Mouse (Mus musculus) limb, embryonic 12.5 days (tissue): ENCODE results near the gene Gpr68. TPM values are rescaled to one million over a fixed set of nuclear protein-coding genes. Genes with fewer than 3 reads are reported as not detected.
A peak's percentile ranks its signal among the peaks of the same experiment; 100 is the strongest.

Experiments used
- ATAC-seq: fragments of 200-750 bp; cut with Nextera tagmentation; 2 replicates; pipeline ENCODE4 v1.8.0; 2017; ENCODE audit warnings: low read depth, moderate TSS enrichment; ENCODE audit not compliant: insufficient number of reproducible peaks, insufficient read depth, low FRiP score, low TSS enrichment
- H3K27ac ChIP-seq: fragments of 300-500 bp; sonication (generic); 2 replicates; pipeline ENCODE4 v1.5.1; 2016; ENCODE audit warnings: mild to moderate bottlenecking, moderate library complexity
- H3K27me3 ChIP-seq: fragments of 300-500 bp; sonication (generic); 2 replicates; pipeline ENCODE4 v1.6.1; 2016; ENCODE audit warnings: mild to moderate bottlenecking, moderate library complexity
- H3K36me3 ChIP-seq: fragments of 300-500 bp; sonication (generic); 2 replicates; pipeline ENCODE4 v1.6.1; 2016; ENCODE audit warnings: mild to moderate bottlenecking, moderate library complexity
- H3K4me1 ChIP-seq: fragments of 300-500 bp; sonication (generic); replicated peaks from 2 replicates; pipeline ENCODE4 v1.6.1; 2016
- H3K4me2 ChIP-seq: fragments of 300-500 bp; sonication (generic); 2 replicates; pipeline ENCODE4 v1.6.1; 2016; ENCODE audit warnings: mild to moderate bottlenecking, moderate library complexity
- H3K4me3 ChIP-seq: fragments of 300-500 bp; sonication (generic); replicated peaks from 2 replicates; pipeline ENCODE4 v1.5.1; 2016; ENCODE audit warnings: mild to moderate bottlenecking
- H3K9ac ChIP-seq: fragments of 300-500 bp; sonication (generic); replicated peaks from 2 replicates; pipeline ENCODE4 v1.6.1; 2016; ENCODE audit warnings: mild to moderate bottlenecking, moderate library complexity
- H3K9me3 ChIP-seq: fragments of 300-500 bp; sonication (generic); 2 replicates; pipeline ENCODE4 v1.6.1; 2016; ENCODE audit warnings: mild to moderate bottlenecking, moderate library complexity
- whole genome bisulfite sequencing: fragments of 180-500 bp; shearing (Covaris S2); methylation state at CpG from one replicate; pipeline ENCODE4 v1.1.7; 2016; 5-methylcytosine and 5-hydroxymethylcytosine counted together
- polyA plus RNA-seq: library from polyadenylated mRNA; unstranded; fragments of >200 nt; fragmentation: Nextera tagmentation; extraction: Ambion mirVana; gene quantifications from 2 replicates; pipeline ENCODE4 v1.2.1, GENCODE M21; 2016

Gene Gpr68
- polyA plus RNA-seq, 1 experiment from 2014 or later, result 0.13 TPM

DNA sequence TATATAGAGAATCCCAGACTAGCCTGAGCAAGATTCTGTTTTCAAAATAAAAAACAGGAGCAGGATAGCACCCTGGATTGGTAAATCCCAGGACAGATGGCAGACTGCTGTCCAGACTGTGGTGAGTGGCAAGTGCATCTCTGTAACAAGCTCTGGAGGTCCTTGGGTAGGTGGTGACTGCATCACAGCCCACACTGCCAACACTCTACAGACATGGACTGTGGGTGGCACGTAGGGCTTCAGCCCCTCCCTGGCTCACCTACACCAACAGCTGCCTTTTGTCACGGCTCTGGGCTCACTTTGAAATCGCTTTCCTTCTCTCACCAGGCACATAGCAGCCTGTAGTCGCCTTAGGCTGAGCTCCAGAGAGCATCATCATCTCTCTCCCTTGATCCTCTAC is 35.1 kb upstream of the Gpr68 start:
- no peak for ATAC-seq
- WGBS, result 71% methylated on average over 4 of the region's 4 CpGs
- H3K36me3 ChIP-seq, result peaks cover 29% of the 10 kb centered on the region
- no peak overlapping the region for H3K4me3 ChIP-seq
- no peaks in the 10 kb centered on the region for H3K9me3 ChIP-seq
- no peak overlapping the region for H3K27ac ChIP-seq
- H3K4me2 ChIP-seq, result no peak overlapping the region
- H3K4me1 ChIP-seq, result no peaks in the 10 kb centered on the region; the same call in 1 of the 2 replicates
- no peak overlapping the region for H3K9ac ChIP-seq
- no peaks in the 10 kb centered on the region; the same call in 1 of the 2 replicates for H3K27me3 ChIP-seq

DNA sequence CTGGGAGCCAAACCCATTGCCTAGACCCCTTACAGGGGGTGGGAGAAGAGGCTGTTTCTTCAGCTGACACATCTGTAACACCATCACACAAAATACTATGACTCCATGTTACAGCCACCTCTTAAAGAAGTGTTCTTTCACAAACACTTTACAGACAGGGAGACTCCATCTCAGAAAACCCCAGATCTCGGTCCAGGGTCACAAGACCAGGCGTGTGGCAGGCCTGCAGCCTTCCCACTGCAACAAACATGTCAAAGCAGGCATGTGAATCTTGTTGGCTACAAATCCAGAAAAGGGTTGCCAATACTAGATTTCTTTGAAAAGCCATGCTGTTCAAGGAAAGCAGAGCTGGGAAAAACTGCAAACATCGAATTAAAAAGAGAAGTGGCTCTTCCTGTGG is 33.4 kb upstream of the Gpr68 start:
- H3K36me3 ChIP-seq, result peaks cover 24% of the 10 kb centered on the region
- H3K4me1 ChIP-seq, result peaks cover 7% of the 10 kb centered on the region

DNA sequence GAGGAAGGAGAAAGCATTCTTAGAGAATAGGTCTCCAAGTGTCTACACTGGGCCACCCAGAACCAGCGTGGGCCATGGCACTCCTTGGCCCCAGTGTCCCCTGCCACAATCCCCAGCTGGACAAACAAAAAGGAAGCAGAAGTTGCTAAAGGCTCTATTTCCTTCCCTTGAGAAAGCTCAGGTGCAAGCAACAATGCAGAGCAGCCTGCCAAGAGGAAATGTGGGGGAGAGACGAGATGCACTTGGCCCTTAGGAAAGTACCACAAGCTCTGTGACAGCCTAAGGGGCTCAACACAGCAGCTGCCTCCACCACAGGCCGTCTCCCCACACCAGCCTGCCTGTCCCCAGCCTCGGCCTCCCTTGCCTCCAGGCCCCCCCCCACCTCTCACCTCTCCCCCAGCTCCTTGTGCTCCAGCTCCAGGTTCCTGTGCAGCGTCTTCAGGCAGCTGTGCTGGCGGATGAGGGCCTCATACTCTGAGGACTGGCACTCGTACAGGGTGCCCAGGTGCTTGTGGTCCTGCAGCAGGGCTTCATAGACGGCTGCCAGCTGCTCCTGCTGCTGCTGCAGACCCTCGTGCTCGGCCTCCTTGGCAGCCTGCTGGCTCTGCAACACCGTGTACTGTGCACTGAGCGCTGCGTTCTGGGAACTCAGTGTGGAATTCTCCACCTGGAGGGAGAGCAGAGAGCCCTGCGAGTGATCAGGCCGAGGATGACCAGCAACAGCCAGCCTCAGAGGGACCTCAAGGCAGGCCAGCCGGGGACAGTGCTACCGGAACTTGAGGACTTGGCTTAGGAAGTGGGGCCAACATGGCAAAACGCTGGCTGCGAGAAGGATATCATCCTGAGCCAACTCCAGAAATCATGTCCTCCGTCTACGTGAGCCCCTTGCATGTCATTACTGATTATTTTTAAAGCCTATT is 29.7 kb upstream of the Gpr68 start:
- Histone ChIP-seq H3K9ac (peak overlapping the region; percentile 18; the same call in 1 of the 2 replicates), H3K4me1 (peaks cover 7% of the 10 kb centered on the region), H3K36me3 (0 out of 2 replicates have a peak, but pooled peaks cover 10% of the 10 kb centered on the region), H3K27me3 (no peaks in the 10 kb centered on the region), H3K4me3 (no peak overlapping the region), H3K4me2 (no peak overlapping the region), H3K9me3 (no peaks in the 10 kb centered on the region), H3K27ac (0 out of 2 replicates have a peak overlapping the region, but pooled peaks have one; percentile 59)
- no peak for ATAC-seq
- WGBS, result 73% methylated on average over 21 of the region's 21 CpGs

More for the DNA sequence above, 33.4 kb upstream of the Gpr68 start:
- H3K4me2 ChIP-seq, result no peak overlapping the region
- H3K27ac ChIP-seq, result no peak overlapping the region
- no peak overlapping the region for H3K4me3 ChIP-seq
- no peak overlapping the region for H3K9ac ChIP-seq
- H3K9me3 ChIP-seq, result no peaks in the 10 kb centered on the region
- 84% methylated on average over 3 of the region's 3 CpGs for WGBS
- ATAC-seq, result no peak
- no peaks in the 10 kb centered on the region; the same call in 1 of the 2 replicates for H3K27me3 ChIP-seq

DNA sequence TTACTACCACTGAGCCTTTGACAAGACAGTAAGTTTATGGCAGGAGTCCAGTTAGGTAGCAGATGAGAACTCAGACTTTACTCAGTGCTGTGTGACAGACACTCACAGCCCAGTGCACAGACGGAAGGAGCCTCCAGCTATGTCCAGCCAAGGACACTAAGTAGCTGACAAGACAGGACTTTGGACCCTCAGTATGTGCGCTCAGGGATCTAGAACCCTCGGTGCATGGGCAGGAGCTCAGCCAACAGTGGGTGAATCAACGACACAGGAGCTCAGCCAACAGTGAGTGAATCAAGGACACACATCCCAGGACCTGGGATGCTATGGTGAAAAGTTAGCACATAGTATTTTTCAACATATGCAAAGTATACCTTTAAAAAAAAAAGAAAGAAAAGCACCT is 28.7 kb upstream of the Gpr68 start:
- Histone ChIP-seq H3K4me2 (no peak overlapping the region), H3K9me3 (no peaks in the 10 kb centered on the region), H3K4me3 (no peak overlapping the region), H3K27ac (no peak overlapping the region), H3K36me3 (peaks cover 10% of the 10 kb centered on the region; the same call in 1 of the 2 replicates), H3K27me3 (no peaks in the 10 kb centered on the region), H3K9ac (no peak overlapping the region), H3K4me1 (peaks cover 7% of the 10 kb centered on the region)
- no peak for ATAC-seq
- 93% methylated on average over 4 of the region's 4 CpGs for WGBS

DNA sequence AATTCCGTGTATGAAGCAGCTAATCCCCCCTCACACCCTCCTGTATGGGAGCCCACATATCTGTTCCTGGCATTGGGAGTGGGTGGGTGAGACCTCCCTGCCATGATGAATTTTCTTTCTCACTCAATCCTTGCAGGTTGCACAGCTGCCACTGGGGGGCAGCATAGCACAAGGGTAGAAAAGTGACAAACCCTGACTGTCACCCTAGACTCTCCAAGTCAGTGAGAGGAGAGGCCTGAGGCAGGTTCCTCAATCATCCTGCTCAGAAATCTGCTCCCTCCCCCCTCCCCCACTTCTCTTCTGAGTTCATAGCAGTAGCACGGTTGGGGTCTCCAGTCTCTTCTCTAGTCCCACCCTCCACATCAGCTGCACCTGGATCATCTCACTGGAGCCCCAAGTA is 28.1 kb upstream of the Gpr68 start:
- 8% methylated on average over 2 of the region's 2 CpGs for WGBS
- Histone ChIP-seq H3K27me3 (no peaks in the 10 kb centered on the region), H3K36me3 (peaks cover 9% of the 10 kb centered on the region; the same call in 1 of the 2 replicates), H3K4me3 (no peak overlapping the region), H3K4me1 (peaks cover 7% of the 10 kb centered on the region), H3K9ac (no peak overlapping the region), H3K4me2 (no peak overlapping the region), H3K9me3 (no peaks in the 10 kb centered on the region), H3K27ac (no peak overlapping the region)
- ATAC-seq, result 0 out of 2 replicates have a peak, but pooled peaks have one; percentile 40

DNA sequence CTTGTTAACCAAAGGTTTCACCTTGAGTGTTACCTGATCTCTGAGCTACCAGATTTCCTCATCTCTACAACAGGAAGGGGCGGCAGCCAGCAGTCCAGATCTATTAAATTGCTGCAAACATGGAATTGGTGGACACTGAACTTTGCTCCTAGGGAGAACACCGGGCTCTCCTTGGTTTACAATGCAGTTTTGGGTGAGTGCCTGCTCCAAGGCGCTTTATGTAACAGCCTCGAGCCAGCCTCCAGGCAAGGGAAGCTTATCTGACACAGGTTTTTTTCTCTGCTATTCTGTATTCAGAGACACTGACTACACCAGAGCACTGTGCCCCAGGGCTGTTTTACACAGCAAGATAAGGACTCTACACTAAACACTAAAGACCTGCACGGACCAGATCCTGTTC is 26.8 kb upstream of the Gpr68 start:
- Histone ChIP-seq H3K27me3 (no peaks in the 10 kb centered on the region), H3K9ac (no peak overlapping the region), H3K4me3 (no peak overlapping the region), H3K9me3 (no peaks in the 10 kb centered on the region), H3K4me1 (peaks cover 7% of the 10 kb centered on the region), H3K27ac (no peak overlapping the region), H3K4me2 (no peak overlapping the region), H3K36me3 (peaks cover 4% of the 10 kb centered on the region; the same call in 1 of the 2 replicates)
- ATAC-seq, result no peak
- WGBS, result 84% methylated on average over 5 of the region's 5 CpGs

DNA sequence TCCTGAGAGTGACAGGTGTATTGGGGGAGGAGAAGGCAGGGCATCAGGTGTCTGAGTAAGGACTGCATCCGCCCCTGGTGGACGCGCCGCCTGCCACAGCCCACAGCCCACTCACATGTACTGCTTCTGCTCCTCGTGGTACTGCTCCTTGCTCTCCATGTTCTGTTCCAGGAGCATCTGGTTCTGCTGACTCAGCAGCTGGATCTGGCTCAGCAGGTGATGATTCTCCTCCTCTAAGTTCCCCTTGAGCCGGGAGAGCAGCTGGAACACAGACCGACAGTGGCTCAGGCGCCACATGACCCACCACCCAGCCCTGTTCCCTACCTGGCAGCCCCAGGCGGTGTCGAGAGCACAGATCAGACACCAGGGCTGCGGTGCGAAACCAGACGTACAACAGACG is 23.7 kb upstream of the Gpr68 start:
- Histone ChIP-seq H3K27me3 (no peaks in the 10 kb centered on the region), H3K36me3 (peaks cover 11% of the 10 kb centered on the region), H3K9ac (no peak overlapping the region), H3K27ac (no peak overlapping the region), H3K4me3 (no peak overlapping the region), H3K4me2 (no peak overlapping the region), H3K9me3 (no peaks in the 10 kb centered on the region), H3K4me1 (no peaks in the 10 kb centered on the region)
- 93% methylated on average over 14 of the region's 14 CpGs for WGBS
- ATAC-seq, result no peak

DNA sequence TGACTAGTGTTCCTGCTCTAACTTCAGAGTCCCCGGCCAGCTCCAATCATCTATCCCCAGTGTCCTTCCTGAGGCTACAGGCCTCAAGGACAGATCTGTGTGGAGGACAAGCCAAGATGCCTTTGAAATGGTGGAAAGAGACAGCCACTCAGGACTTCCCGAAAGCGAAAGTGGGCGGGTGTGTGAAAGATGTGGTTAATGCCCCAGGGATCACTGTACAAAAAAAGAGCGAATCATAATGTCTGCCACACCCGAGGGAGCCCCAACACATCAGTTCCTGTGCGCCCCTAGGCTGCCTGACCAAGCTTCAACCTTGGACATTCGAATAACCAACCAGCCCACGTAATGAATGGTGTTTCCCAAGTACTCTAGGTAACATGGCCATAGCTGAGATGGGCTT is 20.3 kb upstream of the Gpr68 start:
- H3K27me3 ChIP-seq, result no peaks in the 10 kb centered on the region
- H3K36me3 ChIP-seq, result peaks cover 11% of the 10 kb centered on the region
- WGBS, result 88% methylated on average over 9 of the region's 9 CpGs
- H3K4me2 ChIP-seq, result no peak overlapping the region
- H3K4me1 ChIP-seq, result no peaks in the 10 kb centered on the region
- H3K9ac ChIP-seq, result no peak overlapping the region
- no peaks in the 10 kb centered on the region for H3K9me3 ChIP-seq
- no peak for ATAC-seq
- no peak overlapping the region for H3K27ac ChIP-seq
- no peak overlapping the region for H3K4me3 ChIP-seq

DNA sequence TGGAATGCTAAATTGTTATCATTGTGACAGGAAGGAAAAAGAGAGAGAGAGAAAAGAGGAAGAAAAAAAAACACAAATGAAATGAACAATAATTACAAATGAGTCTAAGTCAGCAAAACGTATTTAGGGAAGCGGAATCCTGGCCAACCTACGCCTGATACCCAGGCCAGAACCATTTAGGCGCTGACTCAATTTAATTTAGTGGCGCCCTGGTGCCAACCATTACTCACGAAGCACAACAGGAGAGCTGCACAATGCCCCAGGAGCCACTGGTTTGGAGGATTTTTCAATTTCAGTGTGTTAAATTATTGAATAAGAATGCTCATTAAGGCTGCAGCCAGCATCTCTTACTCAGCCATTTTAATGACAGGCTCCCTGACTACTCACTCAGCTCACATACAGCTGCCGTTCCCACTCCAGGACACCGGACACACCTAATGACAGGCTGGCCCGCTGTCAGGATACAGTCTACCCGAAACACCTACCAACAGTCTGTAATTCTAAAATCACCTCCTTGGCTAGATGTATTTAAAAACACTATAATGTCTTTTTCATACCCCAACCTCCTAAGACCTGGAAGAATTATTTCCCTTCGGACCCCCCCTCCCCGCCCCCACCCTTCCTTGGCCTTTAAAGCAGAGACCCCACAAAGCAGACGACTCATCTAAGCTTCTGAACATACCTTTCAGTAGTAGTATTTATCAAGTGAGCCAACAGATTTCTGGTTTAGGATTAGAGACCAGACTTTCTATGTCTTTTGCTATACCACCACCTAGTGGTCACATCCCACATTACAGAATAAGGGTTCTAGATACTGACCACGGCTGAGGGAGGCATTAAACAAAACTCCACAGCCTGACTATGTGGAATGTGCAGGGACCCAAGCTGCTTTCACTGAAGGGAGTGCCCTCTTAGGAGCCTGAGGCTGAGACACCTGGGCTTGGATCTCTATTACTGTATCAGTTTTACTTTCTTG is 17.9 kb upstream of the Gpr68 start:
- Histone ChIP-seq H3K4me2 (no peak overlapping the region), H3K36me3 (peaks cover 7% of the 10 kb centered on the region), H3K27me3 (no peaks in the 10 kb centered on the region), H3K4me1 (no peaks in the 10 kb centered on the region), H3K27ac (no peak overlapping the region), H3K4me3 (no peak overlapping the region), H3K9me3 (no peaks in the 10 kb centered on the region), H3K9ac (no peak overlapping the region)
- WGBS, result 71% methylated on average over 14 of the region's 14 CpGs
- ATAC-seq, result 0 out of 2 replicates have a peak, but pooled peaks have one; percentile 44

DNA sequence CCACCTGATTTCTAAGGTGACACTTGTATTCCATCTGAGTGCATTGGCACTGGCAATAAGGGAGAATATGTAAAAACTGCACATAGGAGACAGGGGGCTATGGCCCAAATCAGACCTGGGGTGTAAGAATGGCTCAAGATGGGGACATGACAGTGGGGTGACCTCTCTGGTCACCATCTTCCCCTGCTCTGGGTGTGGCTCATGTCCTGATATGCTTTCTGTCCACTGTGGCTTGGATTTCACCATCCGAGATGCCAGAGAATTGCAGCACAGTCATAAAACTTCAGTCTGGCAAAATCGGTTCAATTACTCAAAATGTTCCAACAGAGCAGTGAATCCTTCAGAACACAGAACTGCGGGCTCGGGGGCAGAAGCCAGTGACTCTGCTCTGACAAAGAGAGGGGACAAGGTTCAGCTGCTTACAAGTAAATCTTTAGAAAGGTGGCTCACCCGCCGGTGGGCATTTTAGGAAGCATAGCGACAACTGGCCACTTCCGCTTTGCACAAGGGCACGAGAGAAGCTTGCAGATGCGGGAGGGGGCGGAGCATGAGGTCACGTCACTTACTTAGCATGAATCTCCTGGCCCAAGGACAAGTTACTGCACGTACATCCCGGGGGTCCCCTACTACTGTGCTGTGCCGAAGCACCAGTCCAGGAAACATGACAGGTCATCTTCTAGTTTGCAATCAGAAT is 16.8 kb upstream of the Gpr68 start:
- H3K36me3 ChIP-seq, result peaks cover 7% of the 10 kb centered on the region
- H3K4me3 ChIP-seq, result no peak overlapping the region
- H3K9ac ChIP-seq, result no peak overlapping the region
- no peaks in the 10 kb centered on the region for H3K4me1 ChIP-seq
- ATAC-seq, result no peak
- H3K27me3 ChIP-seq, result no peaks in the 10 kb centered on the region
- no peak overlapping the region for H3K4me2 ChIP-seq
- no peak overlapping the region for H3K27ac ChIP-seq
- WGBS, result 81% methylated on average over 15 of the region's 15 CpGs
- no peaks in the 10 kb centered on the region for H3K9me3 ChIP-seq
